Mouse (Mus musculus) E14TG2a.4 (cell line): ENCODE measurements around the gene Zfp697.

Experiments
- CTCF ChIP-seq: conservative IDR thresholded peaks from 2 replicates; pipeline ENCODE4 v1.5.1; 2014; ENCODE audit warnings: low read length
- NANOG ChIP-seq: IDR thresholded peaks from 2 replicates; pipeline ENCODE4 v1.6.1; 2014; ENCODE audit warnings: borderline replicate concordance, low read length, mixed read lengths

DNA sequence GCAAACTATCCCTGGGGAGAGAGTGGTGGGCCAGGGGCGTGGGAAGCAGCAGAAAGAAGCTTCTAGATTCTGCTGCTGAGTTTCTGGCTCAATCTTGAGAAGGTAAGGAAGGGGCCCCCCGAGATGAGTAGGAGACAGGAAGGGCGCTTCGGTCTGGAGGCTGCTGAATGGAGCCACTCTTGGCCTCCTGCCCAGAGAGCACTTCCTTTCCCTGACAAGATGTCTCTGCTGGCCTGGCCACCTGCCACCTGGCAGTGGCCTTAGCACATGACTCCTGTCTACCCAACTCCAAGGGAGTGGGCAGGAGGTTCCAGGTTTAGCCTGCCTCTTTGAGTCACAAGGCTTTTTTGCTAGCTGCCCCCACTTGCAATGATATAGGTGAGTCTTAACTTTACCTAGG, 35.1 kb downstream of the Zfp697 start:
- no peak for TF ChIP-seq CTCF
- TF ChIP-seq NANOG, result no peak
